Mouse (Mus musculus) E14TG2a.4 (cell line): Measurements from ENCODE around the gene Birc6.

ENCODE experiments used
- CTCF ChIP-seq: conservative IDR thresholded peaks from 2 replicates; pipeline ENCODE4 v1.5.1; 2014; ENCODE audit warnings: low read length
- NANOG ChIP-seq: IDR thresholded peaks from 2 replicates; pipeline ENCODE4 v1.6.1; 2014; ENCODE audit warnings: borderline replicate concordance, low read length, mixed read lengths

GRCm38 (mm10) chr17:74749659-74750058 lies 221.6 kb downstream of the Birc6 start:
- TF ChIP-seq CTCF (no peak), NANOG (no peak)
